Mouse (Mus musculus): ENCODE data around the gene Mthfd1l. TPM values are rescaled to one million over a fixed set of nuclear protein-coding genes. Genes with fewer than 3 reads are reported as not detected.
A peak's percentile ranks its signal among the peaks of the same experiment; 100 is the strongest.

Gene Mthfd1l
- polyA plus RNA-seq, 1 experiment from 2014 or later = 6.7 TPM

DNA sequence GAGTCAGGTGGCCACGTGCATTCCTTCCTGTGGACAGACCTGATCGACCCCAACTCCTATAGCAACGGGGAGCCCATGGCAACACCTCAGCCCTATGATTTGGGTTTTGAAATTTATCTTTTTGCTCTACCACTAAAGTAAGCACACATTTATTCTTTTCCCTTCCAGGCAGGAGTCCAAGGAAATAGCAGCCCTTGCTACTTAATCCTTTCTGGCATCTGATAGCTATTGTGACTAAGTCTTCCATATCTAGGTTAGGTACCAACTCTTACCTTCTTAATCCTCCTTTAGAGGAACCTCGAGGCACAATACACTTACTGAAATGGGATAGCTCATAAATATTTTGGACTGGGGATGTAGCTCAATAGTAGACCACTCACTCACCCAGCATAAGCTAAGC lies 180.1 kb downstream of the Mthfd1l start:
- no peak overlapping the region for H3K4me3 ChIP-seq (replicated peaks)
- no peaks in the 10 kb centered on the region for H3K36me3 ChIP-seq
- H3K4me1 ChIP-seq = no peaks in the 10 kb centered on the region
- no peak overlapping the region for H3K27ac ChIP-seq (replicated peaks)
- no peak overlapping the region for H3K9ac ChIP-seq (replicated peaks)
- H3K9me3 ChIP-seq (replicated peaks) = no peaks in the 10 kb centered on the region
- H3K4me2 ChIP-seq = no peak overlapping the region
- 94% methylated on average over 4 of the region's 4 CpGs for WGBS
- no peaks in the 10 kb centered on the region for H3K27me3 ChIP-seq (replicated peaks)
- no peak for ATAC-seq (ENCODE audit: low FRiP score)

DNA sequence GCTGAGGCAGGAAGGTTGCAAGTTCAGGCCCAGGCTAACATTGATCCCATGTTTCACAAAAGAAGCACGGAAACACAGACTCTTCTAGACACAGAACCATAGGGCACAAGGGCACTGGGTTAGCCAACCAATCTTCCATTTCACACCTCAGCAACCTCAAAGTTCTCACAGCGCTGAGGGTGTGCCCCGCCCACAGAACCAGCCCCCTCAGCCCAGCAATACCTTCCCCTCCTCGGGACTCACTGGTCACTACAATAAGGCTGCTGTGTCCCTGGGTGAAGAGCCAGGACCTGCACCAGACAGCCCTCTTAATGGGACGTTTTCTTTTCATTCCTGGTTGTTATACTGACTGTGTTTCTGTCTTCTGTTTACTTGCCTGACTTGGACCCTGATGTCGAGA lies 181.1 kb downstream of the Mthfd1l start:
- no peak overlapping the region for H3K27ac ChIP-seq (replicated peaks)
- ATAC-seq (ENCODE audit: low FRiP score) = no peak
- no peaks in the 10 kb centered on the region for H3K36me3 ChIP-seq
- H3K4me1 ChIP-seq = no peaks in the 10 kb centered on the region
- no peaks in the 10 kb centered on the region for H3K27me3 ChIP-seq (replicated peaks)
- H3K4me3 ChIP-seq (replicated peaks) = no peak overlapping the region
- 72% methylated on average over 6 of the region's 6 CpGs for WGBS
- no peaks in the 10 kb centered on the region for H3K9me3 ChIP-seq (replicated peaks)
- H3K4me2 ChIP-seq = no peak overlapping the region
- no peak overlapping the region for H3K9ac ChIP-seq (replicated peaks)

DNA sequence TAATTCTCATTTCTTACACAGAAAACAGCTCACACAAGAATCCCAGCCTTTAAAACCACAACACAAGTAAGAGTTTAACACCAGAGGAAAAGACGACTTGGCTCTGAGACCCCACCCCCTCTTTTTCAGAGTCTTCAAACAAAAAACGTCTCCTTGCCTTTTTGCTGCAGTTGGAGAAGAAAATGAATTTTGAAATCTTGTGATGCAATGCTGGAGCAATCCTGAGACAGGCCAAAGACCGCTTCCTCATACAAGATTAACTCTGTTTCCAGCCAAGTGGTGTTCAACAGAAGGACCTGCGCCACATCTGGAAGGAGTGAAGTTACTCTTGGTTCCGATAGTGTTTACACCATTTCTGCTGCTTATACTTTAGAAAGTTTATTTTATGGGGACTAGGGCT lies 182.6 kb downstream of the Mthfd1l start:
- H3K9ac ChIP-seq (replicated peaks) = no peak overlapping the region
- no peak overlapping the region for H3K27ac ChIP-seq (replicated peaks)
- H3K27me3 ChIP-seq (replicated peaks) = no peaks in the 10 kb centered on the region
- no peak for ATAC-seq (ENCODE audit: low FRiP score)
- H3K36me3 ChIP-seq = no peaks in the 10 kb centered on the region
- H3K9me3 ChIP-seq (replicated peaks) = no peaks in the 10 kb centered on the region
- H3K4me2 ChIP-seq = no peak overlapping the region
- WGBS = 86% methylated on average over 5 of the region's 5 CpGs
- no peak overlapping the region for H3K4me3 ChIP-seq (replicated peaks)
- no peaks in the 10 kb centered on the region for H3K4me1 ChIP-seq

DNA sequence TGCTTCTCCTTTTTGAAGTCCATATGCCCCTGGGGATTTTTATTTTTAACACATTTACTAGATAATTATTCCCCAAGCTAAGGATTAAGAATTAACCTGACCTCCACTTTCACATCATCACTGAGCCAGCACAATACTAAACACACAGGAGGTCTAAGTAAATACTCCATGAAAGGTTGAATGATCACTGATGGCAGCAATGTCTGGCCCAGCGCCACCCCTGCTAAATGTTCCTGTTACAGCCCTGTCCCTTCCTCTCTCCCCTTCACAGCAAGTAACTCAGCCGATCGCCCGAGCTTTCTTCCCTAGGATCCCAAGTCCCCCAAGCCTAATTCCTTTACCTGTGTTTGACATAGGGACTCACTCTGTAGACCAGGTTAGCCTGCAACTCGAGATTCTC lies 185.6 kb downstream of the Mthfd1l start:
- Histone ChIP-seq H3K4me1 (no peaks in the 10 kb centered on the region), H3K4me2 (no peak overlapping the region), H3K36me3 (no peaks in the 10 kb centered on the region), H3K4me3 (replicated peaks) (no peak overlapping the region), H3K9ac (replicated peaks) (no peak overlapping the region), H3K27me3 (replicated peaks) (no peaks in the 10 kb centered on the region), H3K27ac (replicated peaks) (no peak overlapping the region), H3K9me3 (replicated peaks) (no peaks in the 10 kb centered on the region)
- WGBS = 79% methylated on average over 5 of the region's 5 CpGs
- ATAC-seq (ENCODE audit: low FRiP score) = no peak

DNA sequence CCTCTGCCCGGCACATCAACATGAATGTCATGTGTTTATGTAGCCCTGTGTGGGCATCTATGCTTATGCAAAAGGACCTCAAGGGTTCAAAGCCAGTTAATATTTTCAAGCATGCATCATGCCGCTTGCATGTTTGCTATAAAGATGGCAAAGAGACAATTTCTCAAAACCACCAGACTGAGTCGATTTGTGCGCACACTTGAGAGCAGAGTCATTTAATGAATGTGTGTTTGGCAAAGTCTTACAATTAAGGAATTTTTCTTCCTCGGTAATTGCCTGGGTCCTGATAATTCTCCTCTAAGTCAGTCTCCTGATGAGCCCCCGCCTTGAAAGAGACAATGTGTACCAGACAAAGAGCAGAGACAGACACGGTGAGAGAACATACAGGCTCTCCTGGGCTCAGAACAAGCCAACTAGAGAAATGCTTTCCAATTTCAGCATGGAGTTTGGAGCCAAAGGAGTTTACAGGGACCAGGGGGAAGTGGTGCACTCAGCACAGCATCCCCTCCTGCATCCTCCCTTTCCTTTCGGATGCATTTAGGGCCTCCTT lies 186.7 kb downstream of the Mthfd1l start:
- Histone ChIP-seq H3K4me3 (replicated peaks) (no peak overlapping the region), H3K27ac (replicated peaks) (no peak overlapping the region), H3K9me3 (replicated peaks) (no peaks in the 10 kb centered on the region), H3K9ac (replicated peaks) (no peak overlapping the region), H3K36me3 (no peaks in the 10 kb centered on the region), H3K4me1 (no peaks in the 10 kb centered on the region), H3K4me2 (no peak overlapping the region), H3K27me3 (replicated peaks) (no peaks in the 10 kb centered on the region)
- 72% methylated on average over 8 of the region's 8 CpGs for WGBS
- peak; percentile 41; the same call in 1 of the 2 replicates for ATAC-seq (ENCODE audit: low FRiP score)

DNA sequence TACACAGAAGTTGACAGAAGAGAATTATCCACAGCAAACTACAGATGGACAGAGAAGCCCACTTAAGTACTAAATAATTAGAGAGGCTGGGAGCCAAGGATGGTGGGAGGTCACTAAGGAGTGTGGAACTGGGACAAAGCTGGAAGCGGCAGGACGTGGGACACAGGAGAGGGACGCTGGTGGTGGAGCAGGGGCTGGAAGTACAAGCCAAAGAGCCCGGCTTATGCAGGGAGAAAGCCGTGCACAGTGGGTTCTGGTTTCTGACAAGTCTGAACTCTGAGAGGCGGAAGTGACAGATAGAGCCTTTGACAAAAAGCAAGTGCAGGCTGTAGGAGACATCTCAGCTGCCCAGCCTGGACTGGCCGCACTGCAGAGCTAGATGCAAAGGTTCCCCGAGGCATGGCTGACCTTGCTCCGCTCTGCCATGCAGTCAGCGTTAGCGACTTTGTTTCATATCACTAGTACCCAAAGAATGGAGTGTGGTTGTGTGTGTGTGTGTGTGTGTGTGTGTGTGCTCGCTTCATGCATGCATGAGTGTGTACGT lies 187.4 kb downstream of the Mthfd1l start:
- H3K4me1 ChIP-seq = no peaks in the 10 kb centered on the region
- 71% methylated on average over 13 of the region's 13 CpGs for WGBS
- H3K4me2 ChIP-seq = no peak overlapping the region
- H3K36me3 ChIP-seq = no peaks in the 10 kb centered on the region
- no peaks in the 10 kb centered on the region for H3K9me3 ChIP-seq (replicated peaks)
- H3K27ac ChIP-seq (replicated peaks) = no peak overlapping the region
- no peak for ATAC-seq (ENCODE audit: low FRiP score)
- H3K27me3 ChIP-seq (replicated peaks) = no peaks in the 10 kb centered on the region
- H3K9ac ChIP-seq (replicated peaks) = no peak overlapping the region
- no peak overlapping the region for H3K4me3 ChIP-seq (replicated peaks)

DNA sequence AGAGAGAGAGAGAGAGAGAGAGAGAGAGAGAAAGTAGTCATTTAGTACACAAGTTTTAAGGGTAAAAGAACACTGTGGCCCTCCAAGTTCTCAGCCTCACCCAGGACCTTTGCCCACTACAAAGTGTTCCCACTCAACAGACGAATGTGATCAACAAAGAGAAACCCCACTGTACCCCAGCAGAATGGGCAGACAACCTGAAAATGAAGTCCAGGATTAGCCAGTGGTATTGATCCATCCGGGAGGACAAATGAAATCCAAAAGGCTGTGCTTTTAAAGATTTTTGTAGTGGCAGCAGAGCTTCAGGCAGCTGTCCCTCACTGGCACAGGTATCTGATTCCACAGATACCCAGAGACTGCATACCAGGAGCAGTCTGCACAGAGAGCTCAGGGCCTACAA lies 189.1 kb downstream of the Mthfd1l start:
- Histone ChIP-seq H3K27me3 (replicated peaks) (no peaks in the 10 kb centered on the region), H3K4me2 (no peak overlapping the region), H3K4me1 (no peaks in the 10 kb centered on the region), H3K4me3 (replicated peaks) (no peak overlapping the region), H3K27ac (replicated peaks) (no peak overlapping the region), H3K9ac (replicated peaks) (no peak overlapping the region), H3K9me3 (replicated peaks) (no peaks in the 10 kb centered on the region), H3K36me3 (no peaks in the 10 kb centered on the region)
- 87% methylated on average over 2 of the region's 2 CpGs for WGBS
- ATAC-seq (ENCODE audit: low FRiP score) = no peak

DNA sequence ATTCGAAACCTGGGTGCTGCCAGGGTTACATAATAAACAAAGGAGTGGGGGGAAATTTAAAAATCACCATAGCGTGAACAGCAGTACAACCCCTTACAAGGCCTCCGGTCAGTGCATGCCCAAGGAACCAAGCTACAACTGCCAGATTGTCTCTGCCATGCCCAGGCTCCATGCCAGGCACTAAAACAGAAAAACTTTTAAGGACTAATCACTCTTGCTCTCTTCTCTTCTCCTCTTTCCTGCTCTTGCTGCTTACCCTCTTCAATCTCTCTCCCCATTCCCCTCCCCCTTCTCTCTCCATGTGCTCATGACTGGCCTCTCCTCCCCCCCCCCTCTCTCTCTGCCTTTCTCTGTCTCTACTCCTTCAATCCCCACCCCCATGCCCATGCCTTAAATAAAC lies 190.1 kb downstream of the Mthfd1l start:
- no peak overlapping the region for H3K27ac ChIP-seq (replicated peaks)
- no peak for ATAC-seq (ENCODE audit: low FRiP score)
- H3K9ac ChIP-seq (replicated peaks) = no peak overlapping the region
- H3K36me3 ChIP-seq = no peaks in the 10 kb centered on the region
- H3K27me3 ChIP-seq (replicated peaks) = no peaks in the 10 kb centered on the region
- WGBS = 59% methylated on average over 3 of the region's 3 CpGs
- no peaks in the 10 kb centered on the region for H3K9me3 ChIP-seq (replicated peaks)
- H3K4me3 ChIP-seq (replicated peaks) = no peak overlapping the region
- no peak overlapping the region for H3K4me2 ChIP-seq
- no peaks in the 10 kb centered on the region for H3K4me1 ChIP-seq

DNA sequence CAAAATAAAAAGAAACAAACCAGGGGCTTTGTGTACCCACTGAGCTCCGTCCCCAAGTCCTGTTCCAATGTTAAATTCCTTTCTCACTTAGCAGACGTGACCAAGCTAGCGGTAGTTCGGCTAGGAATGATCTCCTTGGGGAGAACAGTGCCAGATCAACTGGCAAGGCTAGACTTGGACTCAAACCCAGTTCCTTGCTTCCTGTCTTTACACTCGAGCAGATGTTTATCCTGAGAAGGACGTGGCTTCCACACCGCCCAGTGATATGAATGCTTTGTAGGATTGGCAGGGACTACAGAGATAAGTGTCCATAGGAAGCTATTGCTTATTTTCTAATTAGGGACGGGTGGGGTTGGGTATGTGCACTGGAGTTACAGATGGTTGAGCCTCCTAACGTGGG lies 191.8 kb downstream of the Mthfd1l start:
- Histone ChIP-seq H3K27me3 (replicated peaks) (no peaks in the 10 kb centered on the region), H3K27ac (replicated peaks) (no peak overlapping the region), H3K4me3 (replicated peaks) (no peak overlapping the region), H3K4me1 (no peaks in the 10 kb centered on the region), H3K9ac (replicated peaks) (no peak overlapping the region), H3K9me3 (replicated peaks) (no peaks in the 10 kb centered on the region), H3K4me2 (no peak overlapping the region), H3K36me3 (no peaks in the 10 kb centered on the region)
- no peak for ATAC-seq (ENCODE audit: low FRiP score)
- WGBS = 93% methylated on average over 9 of the region's 9 CpGs

DNA sequence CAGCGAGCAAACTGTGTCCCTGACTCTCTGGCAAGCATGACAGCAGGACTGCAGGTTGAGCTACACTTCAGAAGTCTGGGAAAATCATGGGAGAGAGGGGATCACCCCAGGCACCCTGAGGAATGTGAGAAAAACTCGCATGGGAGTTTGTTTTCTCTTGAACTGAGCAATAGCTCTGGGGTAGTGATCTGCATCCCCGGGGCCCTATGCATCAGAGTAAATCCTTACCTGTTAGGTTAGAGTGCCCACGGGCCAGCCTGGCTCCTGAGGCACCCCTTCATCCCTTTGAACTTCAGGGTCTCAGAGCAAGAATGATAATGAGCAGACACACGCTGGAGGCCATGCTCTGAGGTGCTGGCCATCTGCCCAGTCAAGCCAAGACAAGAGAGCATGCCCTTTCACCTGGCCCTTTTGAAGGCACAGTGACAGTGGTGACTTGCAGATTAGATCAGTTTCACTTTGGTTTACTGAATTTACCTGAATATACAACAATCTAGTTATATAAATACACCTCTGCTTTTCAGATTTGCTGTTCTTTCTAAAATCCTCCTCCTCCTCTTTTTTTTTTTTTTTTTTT lies 195.4 kb downstream of the Mthfd1l start:
- 49% methylated on average over 5 of the region's 5 CpGs for WGBS
- no peaks in the 10 kb centered on the region for H3K27me3 ChIP-seq (replicated peaks)
- no peak for ATAC-seq (ENCODE audit: low FRiP score)
- H3K9me3 ChIP-seq (replicated peaks) = no peaks in the 10 kb centered on the region
- no peak overlapping the region for H3K9ac ChIP-seq (replicated peaks)
- H3K4me1 ChIP-seq = no peaks in the 10 kb centered on the region
- H3K27ac ChIP-seq (replicated peaks) = no peak overlapping the region
- H3K36me3 ChIP-seq = no peaks in the 10 kb centered on the region
- H3K4me2 ChIP-seq = no peak overlapping the region
- H3K4me3 ChIP-seq (replicated peaks) = no peak overlapping the region

DNA sequence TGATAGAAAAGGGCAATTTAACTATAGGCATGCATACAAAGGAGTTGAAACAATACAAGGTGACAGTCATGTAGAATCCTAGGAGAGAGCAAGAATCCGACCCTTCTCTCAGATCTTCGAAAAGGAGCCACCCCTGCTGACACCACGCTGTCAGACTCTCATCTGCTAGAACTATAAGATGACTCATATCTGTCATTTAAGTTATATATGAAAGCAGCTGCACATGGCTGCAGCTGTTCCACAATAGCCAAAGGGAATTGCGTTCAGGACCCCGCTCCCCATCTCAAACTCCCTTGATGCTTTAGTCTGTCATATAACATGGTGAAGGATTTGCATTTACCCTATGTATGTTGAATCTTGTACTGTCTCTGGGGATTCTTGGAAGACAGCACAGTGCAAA lies 201.3 kb downstream of the Mthfd1l start:
- no peak overlapping the region for H3K9ac ChIP-seq (replicated peaks)
- no peak overlapping the region for H3K4me3 ChIP-seq (replicated peaks)
- H3K9me3 ChIP-seq (replicated peaks) = no peaks in the 10 kb centered on the region
- H3K36me3 ChIP-seq = no peaks in the 10 kb centered on the region
- H3K27me3 ChIP-seq (replicated peaks) = no peaks in the 10 kb centered on the region
- no peaks in the 10 kb centered on the region for H3K4me1 ChIP-seq
- H3K4me2 ChIP-seq = no peak overlapping the region
- no peak overlapping the region for H3K27ac ChIP-seq (replicated peaks)
- no peak for ATAC-seq (ENCODE audit: low FRiP score)
- WGBS = 55% methylated on average over 5 of the region's 5 CpGs

DNA sequence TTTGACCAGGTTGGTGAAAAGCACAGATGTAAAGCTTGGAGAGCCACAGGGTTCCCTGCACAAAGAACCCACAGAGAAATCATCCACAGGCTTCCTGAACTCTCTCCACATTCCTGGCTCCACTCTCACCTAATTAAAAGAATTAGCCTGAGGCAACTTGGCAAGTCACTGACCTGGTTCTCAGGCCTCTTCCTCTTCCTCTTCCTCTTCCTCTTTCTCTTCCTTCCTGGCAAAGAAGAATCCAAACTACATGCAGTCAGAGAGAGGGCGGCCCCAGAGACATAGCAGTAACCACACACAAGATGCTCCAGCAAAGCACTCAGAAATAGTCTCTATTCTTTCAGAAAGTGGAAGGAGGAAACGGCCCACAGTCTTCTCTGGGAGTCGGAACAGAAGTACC lies 201.8 kb downstream of the Mthfd1l start:
- Histone ChIP-seq H3K9me3 (replicated peaks) (no peaks in the 10 kb centered on the region), H3K4me3 (replicated peaks) (no peak overlapping the region), H3K36me3 (no peaks in the 10 kb centered on the region), H3K9ac (replicated peaks) (no peak overlapping the region), H3K4me1 (no peaks in the 10 kb centered on the region), H3K4me2 (no peak overlapping the region), H3K27me3 (replicated peaks) (no peaks in the 10 kb centered on the region), H3K27ac (replicated peaks) (no peak overlapping the region)
- WGBS = 82% methylated on average over 3 of the region's 3 CpGs
- ATAC-seq (ENCODE audit: low FRiP score) = no peak
